Mouse (Mus musculus) lung, embryonic 14.5 days (tissue): ENCODE data around the gene Romo1. TPM values are rescaled to one million over a fixed set of nuclear protein-coding genes. Genes with fewer than 3 reads are reported as not detected.

ENCODE experiments used
- ATAC-seq: fragments of 200-750 bp; cut with Nextera tagmentation; 2 replicates; pipeline ENCODE4 v1.8.0; 2017; ENCODE audit warnings: mild to moderate bottlenecking, moderate TSS enrichment, moderate library complexity; ENCODE audit not compliant: insufficient read depth
- DNase-seq: peaks from one replicate; pipeline ENCODE4 v3.0.0-alpha.2; 2015
- H3K27ac ChIP-seq: fragments of 300-500 bp; sonication (generic); 2 replicates; pipeline ENCODE4 v1.5.1; 2014; ENCODE audit warnings: low read depth, mild to moderate bottlenecking, moderate library complexity
- H3K27me3 ChIP-seq: fragments of 300-500 bp; sonication (generic); 2 replicates; pipeline ENCODE4 v1.6.1; 2014; ENCODE audit warnings: low read length, control low read depth; ENCODE audit not compliant: insufficient read depth
- H3K36me3 ChIP-seq: fragments of 300-500 bp; sonication (generic); 2 replicates; pipeline ENCODE4 v1.6.1; 2014; ENCODE audit warnings: control low read depth; ENCODE audit not compliant: insufficient read depth
- H3K4me1 ChIP-seq: fragments of 300-500 bp; sonication (generic); 2 replicates; pipeline ENCODE4 v1.6.1; 2014; ENCODE audit warnings: antibody characterized with exemption, control low read depth; ENCODE audit not compliant: insufficient read depth
- H3K4me2 ChIP-seq: fragments of 300-500 bp; sonication (generic); 2 replicates; pipeline ENCODE4 v1.6.1; 2014; ENCODE audit warnings: mild to moderate bottlenecking
- H3K4me3 ChIP-seq: fragments of 300-500 bp; sonication (generic); 2 replicates; pipeline ENCODE4 v1.5.1; 2014; ENCODE audit warnings: low read depth, low read length
- H3K9ac ChIP-seq: fragments of 300-500 bp; sonication (generic); 2 replicates; pipeline ENCODE4 v1.6.1; 2014
- H3K9me3 ChIP-seq: fragments of 300-500 bp; sonication (generic); 2 replicates; pipeline ENCODE4 v1.6.1; 2016; ENCODE audit warnings: low read depth, low read length, control low read depth
- CTCF ChIP-seq: IDR thresholded peaks from 2 replicates; pipeline ENCODE4 v1.5.1; 2016; ENCODE audit warnings: antibody characterized with exemption, low read depth
- WGBS: fragments of 180-500 bp; shearing (Covaris S2); extraction: QIAGEN DNeasy Blood & Tissue Kit; methylation state at CpG from one replicate; pipeline ENCODE4 v1.1.7; 2014; 5-methylcytosine and 5-hydroxymethylcytosine counted together
- polyA plus RNA-seq: library from polyadenylated mRNA; unstranded; fragments of >200 nt; fragmentation: Nextera tagmentation; extraction: Ambion mirVana; gene quantifications from 2 replicates; pipeline ENCODE4 v1.2.1, GENCODE M21; 2014

Romo1 gene
- polyA plus RNA-seq, 1 experiment from 2014 or later: 396 TPM

- Histone ChIP-seq H3K36me3 (peaks cover 57% of the 10 kb centered on the region), H3K4me1 (no peaks in the 10 kb centered on the region), H3K27me3 (no peaks in the 10 kb centered on the region), H3K9me3 (no peaks in the 10 kb centered on the region), H3K9ac (no peak overlapping the region), H3K4me3 (no peak overlapping the region), H3K27ac (no peak overlapping the region), H3K4me2 (no peak overlapping the region)
- ATAC-seq (no peak), DNase-seq (no peak)
- no peak for TF ChIP-seq CTCF
- WGBS: 88% methylated on average over 3 of the region's 3 CpGs
Measured at GRCm38 (mm10) chr2:156147316-156147915, 3.6 kb downstream of the Romo1 start.

GRCm38 (mm10) chr2:156151538-156151937 lies 7.7 kb downstream of the Romo1 start:
- peaks cover 86% of the 10 kb centered on the region for H3K36me3 ChIP-seq
- no peak for ATAC-seq

GRCm38 (mm10) chr2:156165478-156165877 lies 21.6 kb downstream of the Romo1 start:
- Histone ChIP-seq H3K4me2 (no peak overlapping the region), H3K4me3 (no peak overlapping the region), H3K9ac (no peak overlapping the region), H3K27me3 (no peaks in the 10 kb centered on the region), H3K27ac (no peak overlapping the region), H3K36me3 (peaks cover 93% of the 10 kb centered on the region), H3K9me3 (no peaks in the 10 kb centered on the region), H3K4me1 (no peaks in the 10 kb centered on the region)
- DNase-seq (no peak), ATAC-seq (no peak)
- no peak for TF ChIP-seq CTCF
- 97% methylated on average over 1 of the region's 1 CpGs for WGBS

More at GRCm38 (mm10) chr2:156151538-156151937, 7.7 kb downstream of the Romo1 start:
- Histone ChIP-seq H3K4me1 (no peaks in the 10 kb centered on the region), H3K9me3 (no peaks in the 10 kb centered on the region), H3K27me3 (no peaks in the 10 kb centered on the region), H3K27ac (no peak overlapping the region), H3K4me2 (no peak overlapping the region), H3K4me3 (no peak overlapping the region), H3K9ac (no peak overlapping the region)
- no peak for DNase-seq
- TF ChIP-seq CTCF: no peak

- H3K27me3 ChIP-seq: no peaks in the 10 kb centered on the region
- H3K27ac ChIP-seq: no peak overlapping the region
- H3K9me3 ChIP-seq: no peaks in the 10 kb centered on the region
- no peak for DNase-seq
- TF ChIP-seq CTCF: no peak
- no peak overlapping the region for H3K4me2 ChIP-seq
- no peak overlapping the region for H3K4me3 ChIP-seq
- no peak for ATAC-seq
- H3K36me3 ChIP-seq: peaks cover 97% of the 10 kb centered on the region
- H3K4me1 ChIP-seq: no peaks in the 10 kb centered on the region
- no peak overlapping the region for H3K9ac ChIP-seq
- 91% methylated on average over 5 of the region's 5 CpGs for WGBS
Measured at GRCm38 (mm10) chr2:156166557-156166956, 22.7 kb downstream of the Romo1 start.

GRCm38 (mm10) chr2:156177079-156177478 lies 33.2 kb downstream of the Romo1 start:
- peaks cover 9% of the 10 kb centered on the region; the same call in 1 of the 2 replicates for H3K4me1 ChIP-seq
- no peaks in the 10 kb centered on the region for H3K9me3 ChIP-seq
- H3K9ac ChIP-seq: no peak overlapping the region; the same call in 1 of the 2 replicates
- no peak overlapping the region for H3K4me3 ChIP-seq
- peak overlapping the region; percentile 27; the same call in 1 of the 2 replicates for H3K4me2 ChIP-seq
- WGBS: 80% methylated on average over 6 of the region's 6 CpGs
- no peak overlapping the region for H3K27ac ChIP-seq
- no peaks in the 10 kb centered on the region for H3K27me3 ChIP-seq
- DNase-seq: no peak
- no peak for ATAC-seq
- no peak for TF ChIP-seq CTCF
- peaks cover 63% of the 10 kb centered on the region for H3K36me3 ChIP-seq

- Histone ChIP-seq H3K4me2 (peak overlapping the region; percentile 96), H3K36me3 (peaks cover 58% of the 10 kb centered on the region), H3K27ac (no peak overlapping the region), H3K4me1 (peaks cover 9% of the 10 kb centered on the region; the same call in 1 of the 2 replicates), H3K9me3 (no peaks in the 10 kb centered on the region), H3K9ac (peak overlapping the region; percentile 100; the same call in 1 of the 2 replicates), H3K27me3 (no peaks in the 10 kb centered on the region), H3K4me3 (peak overlapping the region; percentile 100)
- no peak for TF ChIP-seq CTCF
- ATAC-seq (no peak), DNase-seq (no peak)
- 73% methylated on average over 7 of the region's 7 CpGs for WGBS
Measured at GRCm38 (mm10) chr2:156177651-156178050, 33.8 kb downstream of the Romo1 start.

GRCm38 (mm10) chr2:156179046-156179795 lies 35.4 kb downstream of the Romo1 start:
- Histone ChIP-seq H3K4me1 (peaks cover 9% of the 10 kb centered on the region; the same call in 1 of the 2 replicates), H3K4me2 (peak overlapping the region; percentile 96), H3K4me3 (peak overlapping the region; percentile 100), H3K9me3 (no peaks in the 10 kb centered on the region), H3K27ac (peak overlapping the region; percentile 98), H3K36me3 (peaks cover 44% of the 10 kb centered on the region), H3K9ac (peak overlapping the region; percentile 100), H3K27me3 (no peaks in the 10 kb centered on the region)
- ATAC-seq (peak; percentile 53), DNase-seq (peak; percentile 92)
- under 1% methylated on average over 47 of the region's 47 CpGs for WGBS
- TF ChIP-seq CTCF: no peak
